Mouse (Mus musculus) gastrocnemius, adult 18-20 months (tissue): Measurements from ENCODE around the gene Pde11a. TPM values are rescaled to one million over a fixed set of nuclear protein-coding genes. Genes with fewer than 3 reads are reported as not detected.
A peak's percentile ranks its signal among the peaks of the same experiment; 100 is the strongest.

Source experiments
- DNase-seq: peaks from one replicate; pipeline ENCODE4 v3.0.0; 2021; ENCODE audit warnings: low spot score
- total RNA-seq, 2 experiments: library from RNA; stranded (reverse); gene quantifications; 2 replicates each; pipeline ENCODE4 v1.2.3; 2021

Pde11a gene
- total RNA-seq, 2 experiments from 2014 or later: 0.09 to 0.21 TPM

GRCm38 (mm10) chr2:76323185-76323875, 15.2 kb downstream of the Pde11a start:
- no peak for DNase-seq

GRCm38 (mm10) chr2:76320336-76320735, 18.2 kb downstream of the Pde11a start:
- no peak for DNase-seq

GRCm38 (mm10) chr2:76319231-76319630, 19.3 kb downstream of the Pde11a start:
- no peak for DNase-seq

GRCm38 (mm10) chr2:76287671-76288070, 50.9 kb downstream of the Pde11a start:
- DNase-seq: no peak

- DNase-seq: peak; percentile 29
These were observed 52.3 kb downstream of the Pde11a start for GRCm38 (mm10) chr2:76286288-76286740.

- no peak for DNase-seq
These were observed 53.4 kb downstream of the Pde11a start for GRCm38 (mm10) chr2:76285150-76285549.

GRCm38 (mm10) chr2:76283378-76284132, 55.0 kb downstream of the Pde11a start:
- no peak for DNase-seq

GRCm38 (mm10) chr2:76269494-76269893, 69.1 kb downstream of the Pde11a start:
- no peak for DNase-seq

GRCm38 (mm10) chr2:76267335-76267734, 71.2 kb downstream of the Pde11a start:
- DNase-seq: no peak

GRCm38 (mm10) chr2:76266622-76267021, 72.0 kb downstream of the Pde11a start:
- DNase-seq: peak; percentile 6

GRCm38 (mm10) chr2:76264258-76264657, 74.3 kb downstream of the Pde11a start:
- DNase-seq: no peak

GRCm38 (mm10) chr2:76262661-76263060, 75.9 kb downstream of the Pde11a start:
- no peak for DNase-seq

GRCm38 (mm10) chr2:76254833-76255232, 83.7 kb downstream of the Pde11a start:
- peak; percentile 29 for DNase-seq

GRCm38 (mm10) chr2:76251379-76251778, 87.2 kb downstream of the Pde11a start:
- no peak for DNase-seq

GRCm38 (mm10) chr2:76248242-76248641, 90.3 kb downstream of the Pde11a start:
- DNase-seq: no peak

- no peak for DNase-seq
These were observed 99.4 kb downstream of the Pde11a start for GRCm38 (mm10) chr2:76239175-76239574.

GRCm38 (mm10) chr2:76238496-76238895, 100.1 kb downstream of the Pde11a start:
- DNase-seq: no peak

GRCm38 (mm10) chr2:76237638-76238420, 100.7 kb downstream of the Pde11a start:
- no peak for DNase-seq

- DNase-seq: no peak
These were observed 118.0 kb downstream of the Pde11a start for GRCm38 (mm10) chr2:76220364-76221108.

GRCm38 (mm10) chr2:76219540-76219939, 119.0 kb downstream of the Pde11a start:
- no peak for DNase-seq

GRCm38 (mm10) chr2:76216146-76216545, 122.4 kb downstream of the Pde11a start:
- DNase-seq: no peak
